Mouse (Mus musculus) embryo, embryonic 11 days (tissue): ENCODE measurements around the gene Zfp119b.

Experiments used
- DNase-seq: peaks from one replicate; pipeline ENCODE4 v3.0.0-alpha.2; 2015

The Zfp119b gene

DNA sequence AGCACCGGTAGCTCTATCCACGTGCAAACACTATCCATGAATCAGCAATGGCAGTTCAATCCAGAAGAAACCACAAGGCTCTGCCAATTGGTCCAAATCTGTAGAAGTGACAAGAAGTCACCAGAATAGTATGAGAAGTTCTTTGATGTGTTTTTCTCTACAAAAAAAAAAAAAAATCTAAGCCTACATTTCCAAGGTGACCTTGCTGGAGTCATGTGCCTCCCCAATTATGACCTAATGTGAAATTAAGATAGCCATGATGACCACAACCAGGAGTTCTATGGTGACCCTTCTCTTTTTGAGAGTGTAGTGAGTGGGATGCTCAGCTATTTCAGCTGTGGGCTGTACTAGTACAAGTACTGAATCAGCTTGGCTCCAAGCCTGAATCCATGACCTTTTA is at the start of gene Zfp119b:
Zfp119b (minus strand) TSS at position 101 of the 400 bp plus-strand sequence.
- DNase-seq, result no peak

DNA sequence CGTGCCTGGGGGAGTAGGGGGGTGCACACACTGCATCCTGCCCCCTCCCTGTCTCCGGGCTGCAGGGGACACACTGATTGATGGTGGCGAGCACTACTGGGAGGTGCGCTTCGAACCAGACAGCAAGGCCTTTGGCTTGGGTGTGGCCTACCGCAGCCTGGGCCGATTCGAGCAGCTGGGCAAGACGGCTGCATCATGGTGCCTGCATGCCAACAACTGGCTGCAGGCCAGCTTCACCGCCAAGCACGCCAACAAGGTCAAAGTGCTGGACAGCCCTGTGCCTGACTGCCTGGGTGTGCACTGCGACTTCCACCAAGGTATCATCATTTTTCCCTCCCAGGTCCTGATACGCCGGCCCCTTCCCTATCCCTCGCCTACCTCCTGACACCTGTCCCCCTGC is 46.7 kb upstream of the Zfp119b start:
- no peak for DNase-seq

DNA sequence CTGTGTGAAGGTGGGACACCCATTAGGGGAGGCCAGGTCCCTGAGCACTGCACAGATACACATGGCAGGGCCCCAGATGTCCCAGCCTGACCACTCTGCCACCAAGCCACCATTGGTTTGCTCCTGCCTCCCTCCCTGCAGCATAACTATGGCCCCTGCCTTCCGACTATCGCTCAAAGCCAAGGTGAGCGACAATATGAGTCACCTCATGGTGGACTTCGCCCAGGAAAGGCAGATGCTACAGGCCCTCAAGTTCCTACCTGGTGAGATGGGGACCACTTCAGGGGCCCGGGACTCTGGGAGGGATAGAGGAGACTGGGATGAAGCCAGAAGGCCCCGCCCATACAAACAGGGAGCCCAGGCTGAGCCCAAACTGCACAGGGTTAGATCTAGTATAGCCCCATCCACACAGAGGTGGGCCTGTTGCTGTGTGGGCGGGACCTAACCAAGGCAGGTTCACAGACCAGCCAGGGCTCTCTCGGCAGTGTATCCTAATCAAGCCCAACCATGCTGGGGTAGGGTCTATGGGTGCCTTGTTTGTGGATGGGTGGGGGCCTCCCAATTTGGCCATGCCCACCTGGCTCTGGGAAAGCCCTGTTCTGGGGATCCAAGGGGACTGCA is 41.1 kb upstream of the Zfp119b start:
- DNase-seq, result no peak

DNA sequence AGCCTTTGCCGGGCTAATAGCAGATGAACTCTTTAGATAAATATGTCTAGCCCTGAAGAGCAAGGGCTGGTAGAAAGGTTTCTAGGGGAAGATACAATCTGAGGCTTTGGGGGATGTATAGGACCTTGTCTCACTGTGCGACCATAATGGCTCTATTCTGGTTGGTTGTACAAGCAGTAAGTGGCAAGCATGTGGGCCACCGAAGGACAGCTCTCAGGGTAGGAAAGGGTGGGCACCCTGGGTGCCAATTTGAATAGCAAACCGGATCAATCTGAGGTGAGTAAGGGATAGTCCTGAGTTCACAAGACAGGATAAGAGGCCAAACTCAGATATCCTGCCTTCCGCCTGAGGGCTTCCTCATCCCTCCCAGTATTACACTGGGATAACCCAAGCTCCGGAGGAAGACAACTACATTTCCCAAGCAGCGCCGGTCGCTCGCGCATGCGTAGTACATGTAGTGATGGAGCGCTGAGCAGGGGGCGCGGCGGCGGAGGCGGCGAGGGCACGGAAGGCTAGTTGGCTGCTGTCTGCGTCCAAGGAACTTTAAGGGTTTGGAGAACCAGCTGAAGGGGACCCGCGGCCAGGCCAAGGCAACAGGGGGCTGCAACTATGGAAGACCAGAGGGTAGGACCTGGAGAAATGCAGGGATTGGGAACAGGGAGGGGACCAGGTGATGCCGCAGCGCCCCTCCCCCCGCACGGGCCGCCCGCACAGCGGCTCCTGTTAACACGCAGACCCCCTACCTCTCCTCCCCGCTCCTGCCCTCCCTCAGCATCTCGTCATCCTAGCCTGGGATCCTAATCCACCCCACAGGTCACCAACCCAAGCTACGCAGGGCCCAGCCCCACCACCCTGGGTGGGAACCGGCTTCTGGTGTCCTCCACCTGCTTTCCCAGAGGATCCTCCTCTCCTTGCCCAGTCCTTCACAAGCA is 37.0 kb upstream of the Zfp119b start, which contains the start of gene Fsd1:
Fsd1 (plus strand) TSS at position 480 of the 932 bp plus-strand sequence.
- peak; percentile 89 for DNase-seq

DNA sequence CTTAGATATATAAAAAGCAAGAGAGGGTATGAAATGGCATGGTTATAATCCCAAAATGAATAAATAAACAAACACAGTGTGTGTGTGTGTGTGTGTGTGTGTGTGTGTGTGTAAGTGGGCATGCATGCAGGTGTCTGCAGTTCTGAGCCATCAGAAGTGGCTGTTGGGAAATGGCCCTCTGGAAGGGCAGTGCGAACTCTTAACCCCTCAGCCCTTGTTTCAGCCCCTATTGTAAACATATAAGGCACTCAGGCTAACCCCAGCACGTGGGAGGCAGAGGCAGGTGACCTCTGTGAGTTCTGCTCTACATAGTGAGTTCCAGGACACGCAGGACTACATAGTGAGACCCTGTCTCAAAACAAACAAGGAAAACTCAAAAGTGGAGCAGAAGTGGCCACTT is 28.0 kb upstream of the Zfp119b start:
- DNase-seq, result no peak

DNA sequence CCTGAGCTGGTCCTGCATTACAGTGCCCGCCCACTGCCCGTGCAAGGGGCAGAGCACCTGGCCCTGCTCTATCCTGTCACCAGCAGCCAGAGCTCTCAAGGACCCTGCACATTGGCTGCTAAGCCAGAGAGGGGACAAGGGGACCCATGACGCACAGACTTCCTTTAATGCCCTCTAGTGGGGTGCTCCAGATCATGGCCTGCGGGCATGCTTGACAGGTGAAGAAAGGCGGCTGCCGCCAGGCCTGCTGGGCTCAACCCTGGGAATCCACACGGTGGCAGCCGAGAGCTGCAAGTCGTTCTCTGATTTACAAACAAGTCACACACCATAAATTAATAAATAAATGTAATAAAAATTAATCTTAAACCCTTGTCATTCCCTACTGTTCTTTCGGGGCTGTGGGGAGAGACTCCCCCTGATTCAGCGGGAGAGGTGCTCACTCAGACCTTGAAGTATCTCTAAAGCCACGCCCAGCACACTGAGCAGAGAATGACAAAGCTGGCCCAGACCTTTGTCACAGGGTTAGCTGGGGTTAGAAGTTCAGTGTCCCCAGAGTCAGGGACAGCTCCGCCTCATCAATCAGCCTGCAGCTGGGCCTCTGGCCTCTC is 27.1 kb upstream of the Zfp119b start:
- DNase-seq, result peak; percentile 82

DNA sequence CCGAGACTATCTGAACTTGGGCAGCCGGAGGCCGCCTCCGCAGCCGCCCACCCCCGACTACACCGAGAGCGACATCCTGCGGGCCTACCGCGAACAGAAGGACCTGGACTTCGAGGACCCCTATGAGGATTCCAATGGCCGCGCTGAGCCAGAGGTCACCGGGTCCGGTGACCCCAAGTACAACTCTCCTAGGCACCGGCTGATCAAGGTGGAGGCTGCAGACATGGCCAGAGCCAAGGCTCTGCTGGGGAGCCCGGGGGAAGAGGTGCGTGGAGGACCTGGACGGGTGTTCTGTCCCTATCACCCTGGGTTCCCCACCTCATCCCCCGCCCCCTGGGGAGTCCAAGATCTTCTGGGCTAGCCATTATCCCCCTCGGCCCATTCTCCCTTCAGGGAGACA is 22.2 kb upstream of the Zfp119b start:
- DNase-seq, result no peak

DNA sequence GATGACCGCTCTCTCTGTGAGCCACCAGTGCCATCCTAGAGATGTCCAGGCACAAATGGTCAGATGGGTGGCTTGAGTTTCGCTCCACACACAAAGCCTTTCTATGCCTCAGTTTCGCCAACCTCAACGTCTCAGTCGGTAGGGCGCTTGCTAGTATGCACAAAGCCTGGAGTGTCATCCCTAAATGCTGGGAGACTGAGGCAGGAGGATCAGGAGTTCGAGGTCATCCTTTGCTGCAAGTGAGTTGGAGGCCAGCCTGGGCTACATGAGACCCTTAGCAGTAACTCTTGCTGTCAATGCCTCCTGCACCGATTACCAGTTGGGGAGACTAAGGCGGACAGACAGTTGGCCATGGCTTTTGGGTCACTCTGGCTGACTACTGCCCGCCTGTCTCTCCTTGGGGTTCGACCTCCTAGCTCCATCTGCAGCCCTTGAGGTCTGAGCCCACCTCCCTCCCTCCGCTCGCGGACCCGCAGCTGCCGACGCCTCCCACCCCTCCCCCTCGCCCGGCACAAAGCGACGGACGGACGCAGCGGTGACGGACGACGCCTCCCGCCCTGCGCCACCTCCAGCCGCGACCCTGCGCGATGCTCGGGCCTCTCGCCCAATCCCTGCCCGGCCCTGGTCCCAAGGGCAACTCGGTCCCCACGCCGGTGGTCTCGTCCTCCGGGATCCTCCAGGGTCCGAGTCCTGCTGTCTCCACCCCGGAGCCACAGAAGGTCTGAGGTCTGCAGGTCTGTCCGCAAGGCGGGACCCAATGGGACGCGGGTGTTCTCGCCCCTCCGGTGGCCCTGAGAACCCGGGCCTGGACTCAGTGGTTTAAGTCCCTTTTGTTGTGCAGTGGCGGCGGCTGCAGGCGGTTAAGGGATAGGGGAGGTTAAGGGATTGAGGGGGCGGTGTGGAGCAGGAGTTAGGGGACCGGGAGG is 20.9 kb upstream of the Zfp119b start, which contains the start of gene Shd:
Shd (plus strand) TSS at position 502 of the 926 bp plus-strand sequence.
- peak; percentile 87 for DNase-seq

DNA sequence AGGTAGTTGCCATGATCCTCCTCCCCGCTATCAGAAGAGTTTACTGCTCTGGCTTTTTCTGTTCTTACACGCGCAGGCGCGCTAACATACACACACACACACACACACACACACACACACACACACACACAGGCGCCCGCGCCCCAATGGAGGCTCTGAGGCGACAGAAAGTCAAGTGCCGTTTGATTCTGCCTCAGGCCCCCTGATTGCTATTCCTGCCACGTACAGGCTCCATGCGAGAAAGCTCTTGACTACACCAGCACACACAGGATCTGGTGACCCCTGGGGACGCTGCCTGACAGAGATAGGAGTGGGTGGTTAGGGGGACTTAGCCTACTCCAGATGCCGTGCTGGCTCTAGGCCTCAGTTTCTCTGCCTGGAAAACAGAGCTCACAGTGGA is 20.3 kb upstream of the Zfp119b start:
- peak; percentile 79 for DNase-seq

DNA sequence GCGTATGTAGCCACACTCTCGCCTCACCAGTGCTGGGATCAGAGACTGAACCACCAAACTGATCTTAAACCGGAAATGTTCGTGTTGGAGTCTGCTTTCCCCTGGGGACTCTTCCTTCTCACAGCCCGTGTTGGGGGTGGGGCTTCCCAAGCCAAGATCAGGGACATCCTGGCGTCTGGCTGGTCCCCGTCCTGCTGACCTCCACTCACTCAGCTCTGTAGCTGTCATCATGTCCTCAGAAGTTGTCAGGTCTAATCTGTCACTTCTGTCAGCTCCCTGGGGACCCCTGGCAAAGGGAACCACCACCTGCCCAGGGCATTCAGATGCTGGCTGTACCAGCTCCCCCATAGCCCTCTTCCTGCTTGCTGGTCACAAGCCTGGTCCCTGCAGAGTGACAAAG is 18.9 kb upstream of the Zfp119b start:
- no peak for DNase-seq

DNA sequence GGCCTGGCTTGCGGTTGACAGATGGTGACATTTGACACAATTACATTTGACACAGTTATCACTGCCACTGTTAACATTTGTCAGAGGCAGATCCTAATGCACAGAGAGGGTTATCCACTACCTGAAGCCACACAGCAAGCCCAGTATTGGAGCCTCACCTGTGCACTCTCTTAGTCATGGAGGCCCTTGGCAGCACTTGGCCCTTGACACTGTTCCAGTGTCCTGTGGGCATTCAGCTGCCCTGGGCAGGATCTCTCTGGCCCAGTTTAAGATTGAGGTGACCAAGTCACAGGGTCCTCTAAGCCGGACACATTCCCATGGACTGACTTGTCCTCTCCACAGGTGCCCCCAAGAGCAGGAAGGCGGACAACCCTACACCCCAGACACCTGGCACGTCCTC is 17.9 kb upstream of the Zfp119b start:
- DNase-seq, result no peak

DNA sequence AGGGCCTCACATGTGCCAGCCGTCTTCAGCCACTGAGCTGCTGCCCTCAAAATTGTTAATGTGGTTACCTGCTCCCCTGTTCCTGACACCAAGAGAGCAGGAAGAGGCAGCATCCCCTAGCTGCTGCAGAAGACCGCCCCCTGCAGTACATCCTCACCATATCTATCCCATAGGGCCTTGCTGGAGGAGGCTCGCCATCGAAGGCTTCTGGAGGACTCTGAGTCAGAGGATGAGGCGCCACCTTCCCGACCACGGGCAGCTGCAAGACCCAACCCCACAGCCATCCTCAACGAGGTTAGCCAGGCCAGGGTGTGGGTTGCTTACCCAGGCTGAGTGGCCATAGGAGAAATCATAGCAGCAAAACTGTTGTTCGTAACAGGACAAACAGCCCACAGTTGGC is 15.7 kb upstream of the Zfp119b start:
- DNase-seq, result no peak

DNA sequence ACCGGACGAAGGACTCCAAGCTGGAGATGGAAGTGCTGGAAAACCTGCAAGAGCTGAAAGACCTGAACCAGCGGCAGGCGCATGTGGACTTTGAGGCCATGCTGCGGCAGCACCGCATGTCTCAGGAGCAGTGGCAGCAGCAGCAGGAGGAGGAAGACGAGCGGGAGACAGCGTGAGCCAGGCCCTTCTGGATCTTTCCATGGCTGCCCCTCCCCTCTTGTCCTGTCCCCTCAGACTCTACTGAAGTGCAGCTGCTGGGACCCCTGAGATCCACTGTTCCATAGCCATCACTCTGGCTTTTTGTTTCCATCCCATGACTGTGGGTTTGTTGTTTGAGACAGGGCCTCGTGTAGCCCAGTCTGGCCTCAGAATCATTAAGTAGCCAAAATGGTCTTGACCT is 15.2 kb upstream of the Zfp119b start:
- DNase-seq, result no peak

DNA sequence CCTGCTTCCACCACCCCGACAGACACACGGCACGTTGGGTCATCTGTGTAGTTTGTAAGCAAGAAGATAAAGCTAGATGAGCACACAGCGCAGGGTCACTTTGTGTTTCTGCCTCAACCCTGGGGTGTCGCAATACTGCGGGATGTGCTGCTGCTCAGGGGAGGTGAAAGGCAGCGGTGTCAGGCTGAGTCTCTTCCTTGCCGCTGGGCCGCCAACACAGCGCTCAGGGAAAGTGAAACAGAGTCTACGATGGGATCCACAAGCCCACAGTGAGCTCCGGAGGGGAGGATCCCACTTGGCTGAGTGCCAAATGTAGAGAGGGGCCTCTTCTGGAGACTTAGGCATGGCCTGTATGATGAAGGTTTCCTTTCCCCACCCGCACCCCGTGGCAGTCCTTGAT is 13.9 kb upstream of the Zfp119b start:
- no peak for DNase-seq

DNA sequence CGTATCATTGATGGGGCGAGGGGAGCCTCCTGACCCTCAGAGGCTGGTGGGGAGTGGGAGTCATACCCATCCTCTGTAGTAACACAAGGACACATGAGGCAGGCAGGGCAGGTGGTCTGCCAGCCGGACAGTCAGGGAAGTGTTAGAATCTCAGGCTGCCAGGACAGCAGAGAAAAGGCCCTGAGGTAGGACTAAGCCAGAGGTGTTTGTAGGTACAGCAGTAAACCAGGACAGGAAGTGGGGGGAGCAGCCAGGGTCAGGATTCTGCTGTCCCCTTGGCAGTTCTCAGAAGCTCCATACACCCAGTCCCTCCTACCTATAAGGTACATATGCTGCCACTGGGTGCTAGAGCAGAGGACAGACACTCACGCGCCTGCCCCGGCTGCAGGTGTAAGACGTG is 12.3 kb upstream of the Zfp119b start:
- no peak for DNase-seq

DNA sequence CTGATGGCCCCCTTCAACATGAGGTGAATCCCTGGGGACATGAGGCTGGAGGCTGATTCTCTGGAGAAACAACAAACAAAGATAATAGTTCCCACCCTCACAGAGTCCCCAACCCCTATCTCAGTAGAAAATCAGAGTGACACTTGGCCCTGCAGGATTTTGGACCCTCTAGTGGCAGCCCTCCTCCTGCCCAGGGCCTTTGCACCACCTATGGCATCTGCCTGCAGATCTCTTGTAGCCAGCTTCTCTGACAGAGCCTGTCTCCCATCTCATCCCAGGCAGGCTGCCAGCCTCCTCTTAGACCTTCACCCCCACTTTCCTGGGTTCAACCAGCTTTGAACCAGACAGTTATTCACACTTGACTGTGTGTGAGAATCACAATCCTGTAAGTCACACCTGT is 11.5 kb upstream of the Zfp119b start:
- no peak for DNase-seq

DNA sequence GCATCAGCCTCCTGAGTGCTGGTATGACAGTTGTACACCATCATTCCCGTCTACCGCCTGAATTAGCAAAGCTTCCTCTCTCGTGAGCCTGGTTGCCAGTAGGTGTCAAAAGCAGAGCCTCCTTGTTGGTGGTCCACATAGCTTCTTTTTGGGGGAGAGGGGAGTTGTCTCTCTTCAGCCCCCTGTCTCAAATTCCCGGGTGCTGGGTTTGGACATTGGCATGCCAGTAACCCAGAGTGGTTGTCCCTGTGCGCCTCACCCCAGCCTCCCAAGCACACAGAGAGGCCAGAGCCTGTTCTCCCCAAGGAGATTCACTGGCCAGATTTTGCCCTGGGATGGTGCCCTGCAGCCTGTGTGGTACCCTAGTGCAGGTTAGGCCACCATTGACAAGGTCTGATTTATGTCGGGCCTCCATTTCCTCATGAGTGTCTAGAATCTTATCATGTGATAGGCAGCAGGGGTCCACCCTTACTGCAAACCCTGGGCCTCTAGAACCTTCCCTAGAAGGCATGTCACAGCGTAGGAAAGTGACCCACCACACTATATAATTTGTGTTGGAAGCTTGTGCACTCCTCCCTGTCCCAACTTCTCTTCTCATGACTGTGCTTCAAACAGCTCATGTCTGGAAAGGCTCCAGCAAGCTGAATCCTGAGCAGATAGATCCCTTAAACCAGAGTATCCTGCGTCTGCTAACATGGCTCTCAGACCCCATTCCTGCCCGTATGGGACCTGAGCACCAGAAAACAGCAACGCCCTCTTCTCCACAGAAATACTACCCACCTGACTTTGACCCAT is 10.8 kb upstream of the Zfp119b start:
- DNase-seq, result no peak

DNA sequence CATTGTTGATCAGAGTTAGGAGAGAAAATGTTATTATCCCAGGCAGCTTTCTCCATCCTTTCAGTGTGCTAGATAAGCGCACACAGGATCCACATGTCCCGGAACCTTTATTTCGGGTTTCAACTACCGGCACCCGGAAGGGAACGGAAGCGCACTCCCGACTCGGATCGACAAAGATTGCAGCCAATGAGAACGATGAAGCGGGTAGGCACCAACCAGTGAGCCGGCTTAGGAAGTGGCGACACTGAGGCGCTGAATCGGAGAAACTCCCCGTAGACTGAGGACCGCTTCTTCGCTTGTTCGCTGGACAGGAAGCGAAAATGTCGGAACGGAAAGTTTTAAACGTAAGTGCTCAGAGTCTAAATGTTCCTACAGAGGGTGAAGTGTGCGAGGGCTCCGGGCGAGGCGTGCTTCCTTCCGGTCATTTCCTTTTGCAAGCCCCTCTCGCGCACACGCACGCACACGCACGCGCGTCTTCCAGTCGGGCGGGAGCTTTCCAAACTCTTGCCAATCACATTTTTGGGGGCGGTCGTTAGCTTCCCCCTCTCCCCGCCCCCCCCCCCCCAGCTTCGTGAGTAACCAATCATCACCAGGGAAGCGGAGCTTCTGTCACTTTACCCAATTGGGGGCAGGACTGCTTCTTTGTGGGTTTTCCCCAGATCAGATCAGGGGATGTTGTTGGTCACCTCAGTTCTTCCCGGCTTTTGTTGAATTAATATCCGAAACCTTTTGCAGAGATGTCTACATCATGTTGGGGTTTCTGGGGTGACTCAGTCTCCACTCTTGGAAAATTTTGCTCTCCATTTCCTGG is 9.8 kb upstream of the Zfp119b start, which contains the start of gene Yju2:
Yju2 (plus strand) TSS at position 182 of the 811 bp plus-strand sequence.
- DNase-seq, result peak; percentile 97

DNA sequence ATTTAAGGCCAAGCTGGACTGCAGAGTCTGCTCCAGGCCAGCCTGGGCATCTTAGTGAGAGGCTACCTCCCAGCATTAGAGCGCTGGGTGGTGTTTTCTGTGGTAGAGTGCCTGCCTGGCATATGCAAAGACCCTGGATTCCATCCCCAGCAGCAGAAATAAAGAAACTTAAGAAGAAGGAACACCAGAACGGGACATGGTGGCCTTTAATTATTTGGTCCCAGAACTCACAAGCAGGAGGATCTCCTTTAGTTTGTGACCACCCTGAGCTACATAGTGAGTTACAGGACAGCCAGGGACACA is 9.2 kb upstream of the Zfp119b start:
- peak; percentile 20 for DNase-seq

DNA sequence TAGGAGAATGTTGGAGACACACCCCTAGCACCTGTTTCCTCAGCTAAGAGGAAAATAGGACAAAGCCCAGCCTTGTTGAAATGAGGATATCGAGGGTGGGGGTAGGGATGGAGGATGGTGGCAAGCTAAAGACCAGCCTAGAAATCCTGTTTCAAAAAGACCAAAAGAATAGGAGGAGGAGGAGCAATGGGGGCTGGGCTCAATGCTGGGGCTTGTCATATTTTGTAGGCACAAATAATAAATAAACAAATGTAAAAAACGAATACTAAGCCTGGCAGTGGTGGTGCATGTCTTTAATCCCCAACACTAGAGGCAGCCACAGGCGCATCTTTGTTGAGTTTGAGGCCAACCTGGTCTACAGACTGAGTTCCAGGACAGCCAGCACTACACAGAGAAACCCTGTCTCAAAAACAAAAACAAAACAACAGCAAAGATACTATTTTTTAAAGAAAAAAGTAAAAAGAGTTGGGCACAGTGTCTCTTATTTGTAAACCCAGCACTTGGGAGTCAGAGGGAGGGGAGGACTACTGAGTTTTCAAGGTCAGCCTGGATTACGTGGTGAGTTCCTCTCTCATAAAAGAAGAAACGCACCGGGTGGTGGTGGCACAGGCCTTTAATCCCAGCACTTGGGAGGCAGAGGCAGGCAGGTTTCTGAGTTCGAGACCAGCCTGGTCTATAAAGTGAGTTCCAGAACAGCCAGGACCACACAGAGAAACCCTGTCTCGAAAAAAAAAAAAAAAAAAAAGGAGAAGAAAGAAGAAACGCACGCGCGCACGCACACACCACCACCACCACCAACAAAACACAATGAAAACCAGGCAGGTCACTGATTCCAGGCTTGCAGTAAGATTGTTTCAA is 8.7 kb upstream of the Zfp119b start:
- DNase-seq, result no peak
